Mouse (Mus musculus): ENCODE results near the gene Dus2.

GRCm38 (mm10) chr8:105942026-105942425, 49.1 kb upstream of the Dus2 start:
- no peak for TF ChIP-seq EP300 (IDR thresholded peaks at IDR 0.05; ENCODE audit: low read depth)
- no peak for TF ChIP-seq CTCF (IDR thresholded peaks at IDR 0.05; ENCODE audit: low read depth)

All from liver, embryonic 14.5 days (tissue).